Mouse (Mus musculus): ENCODE results near the gene Ptprk.

Gene Ptprk

GRCm38 (mm10) chr10:28112826-28113589, 38.4 kb downstream of the Ptprk start:
- in situ Hi-C loops (cut with MseI, MboI) = no loop called here

DNA sequence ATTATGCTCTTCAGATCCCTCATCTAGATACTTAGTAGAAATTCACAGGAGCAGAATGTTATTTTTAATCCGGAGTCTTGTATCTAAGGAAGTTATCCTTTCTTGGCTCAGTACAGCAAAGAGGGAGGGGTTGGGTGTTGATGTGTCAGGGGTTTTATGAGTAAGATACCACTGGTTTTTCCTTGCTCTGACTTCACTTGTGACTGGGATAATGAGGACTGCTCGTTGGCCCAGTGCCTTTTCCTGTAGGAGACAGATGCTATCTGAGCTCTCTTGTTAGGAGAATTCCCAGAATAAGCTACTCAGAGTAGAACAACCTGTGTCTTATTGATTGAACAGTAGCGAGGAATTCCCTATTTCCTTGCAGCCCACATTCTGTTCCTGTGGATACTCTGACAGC, 39.3 kb downstream of the Ptprk start:
- in situ Hi-C loops (cut with MseI, MboI) = no loop called here

- in situ Hi-C loops (cut with MseI, MboI) = no loop called here
These were observed 42.4 kb downstream of the Ptprk start for GRCm38 (mm10) chr10:28116982-28117381.

DNA sequence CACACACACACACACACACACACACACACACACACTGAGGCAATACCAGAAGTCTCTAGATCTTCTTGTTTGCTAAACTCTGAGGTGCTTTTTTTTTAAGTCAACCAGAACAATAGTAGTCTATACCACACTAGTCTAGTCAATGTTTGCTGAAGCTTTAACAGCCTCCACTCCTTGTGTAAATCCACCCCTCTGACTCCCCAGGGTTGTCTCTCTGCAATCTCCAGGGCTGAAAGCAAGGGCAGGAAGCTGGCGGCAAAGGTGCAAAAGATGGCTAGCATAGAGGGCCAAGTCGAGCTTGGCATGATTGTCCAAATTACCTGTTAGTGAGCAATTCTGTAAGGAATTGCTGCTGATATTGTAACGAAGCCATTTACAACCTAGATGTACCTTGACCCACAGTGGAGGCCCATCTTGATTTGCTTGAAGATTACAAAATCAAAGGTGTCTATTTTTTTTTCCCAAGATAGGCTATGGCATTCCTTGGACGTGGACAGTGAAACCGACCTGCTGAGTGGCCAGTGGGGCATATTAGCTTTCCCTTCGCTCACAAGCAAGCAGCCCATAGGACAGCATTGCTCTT, 44.3 kb downstream of the Ptprk start:
- in situ Hi-C loops (cut with MseI, MboI) = no loop called here

DNA sequence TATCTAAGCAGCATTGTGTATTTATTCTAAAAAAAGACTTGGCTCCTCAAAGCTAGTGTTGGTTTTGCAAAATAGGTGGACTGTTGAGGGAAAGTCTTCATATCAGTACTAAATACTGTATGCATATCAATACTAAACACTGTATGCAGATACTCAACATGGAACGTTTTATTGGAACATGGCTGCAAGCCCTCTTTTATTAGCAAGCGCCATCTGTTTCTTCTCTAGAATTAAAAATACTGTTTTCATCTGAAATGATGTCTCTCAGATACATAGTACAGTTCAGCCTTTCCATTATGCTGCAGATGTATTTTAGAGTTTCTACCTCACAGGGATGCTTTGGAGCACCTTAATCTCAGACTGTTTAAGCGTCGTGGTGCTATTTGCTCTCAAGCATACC, 49.3 kb downstream of the Ptprk start:
- in situ Hi-C loops (cut with MseI, MboI) = no loop called here

GRCm38 (mm10) chr10:28128011-28128410, 53.4 kb downstream of the Ptprk start:
- in situ Hi-C loops (cut with MseI, MboI) = no loop called here

DNA sequence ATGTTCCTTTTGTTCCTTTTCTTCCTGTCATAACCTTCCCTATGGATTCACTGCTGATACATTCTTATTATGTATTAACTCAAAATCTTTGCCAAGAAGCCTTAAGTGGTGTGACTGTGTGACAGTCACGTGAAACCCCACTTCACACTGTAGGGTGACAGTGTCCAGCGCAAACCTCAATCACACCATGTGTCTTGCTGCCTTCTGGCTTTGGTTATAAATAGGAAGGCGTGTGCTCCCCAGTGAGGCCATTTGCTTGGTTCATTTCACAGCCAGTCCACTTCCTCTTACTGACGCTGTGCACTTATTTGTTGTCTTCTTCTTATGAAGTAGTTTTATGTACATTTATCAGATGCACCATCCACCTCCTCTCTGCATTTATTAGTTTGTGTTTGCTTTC, 53.8 kb downstream of the Ptprk start:
- in situ Hi-C loops (cut with MseI, MboI) = no loop called here

GRCm38 (mm10) chr10:28130422-28130821, 55.8 kb downstream of the Ptprk start:
- in situ Hi-C loops (cut with MseI, MboI) = no loop called here

GRCm38 (mm10) chr10:28133770-28134169, 59.1 kb downstream of the Ptprk start:
- in situ Hi-C loops (cut with MseI, MboI) = no loop called here

GRCm38 (mm10) chr10:28138399-28138798, 63.8 kb downstream of the Ptprk start:
- in situ Hi-C loops (cut with MseI, MboI) = no loop called here

DNA sequence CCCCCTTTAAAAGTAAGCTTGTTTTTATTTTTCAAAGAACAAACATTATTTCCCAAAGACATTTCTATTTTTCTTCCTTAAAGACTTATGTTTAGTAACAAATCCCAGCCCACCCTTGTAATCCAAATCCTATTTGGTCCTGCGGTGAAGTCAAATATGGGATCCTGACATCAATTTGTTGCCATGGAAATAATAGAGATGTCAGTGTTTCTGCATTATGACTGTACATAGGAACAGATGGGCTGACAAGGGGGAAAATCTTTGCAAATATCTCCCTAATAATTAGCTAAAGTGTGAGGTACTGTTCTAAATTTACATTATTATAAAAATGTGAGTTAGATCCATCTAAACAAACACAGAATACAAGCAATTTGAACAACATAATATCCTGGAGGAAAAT, 69.8 kb downstream of the Ptprk start:
- in situ Hi-C loops (cut with MseI, MboI) = no loop called here

DNA sequence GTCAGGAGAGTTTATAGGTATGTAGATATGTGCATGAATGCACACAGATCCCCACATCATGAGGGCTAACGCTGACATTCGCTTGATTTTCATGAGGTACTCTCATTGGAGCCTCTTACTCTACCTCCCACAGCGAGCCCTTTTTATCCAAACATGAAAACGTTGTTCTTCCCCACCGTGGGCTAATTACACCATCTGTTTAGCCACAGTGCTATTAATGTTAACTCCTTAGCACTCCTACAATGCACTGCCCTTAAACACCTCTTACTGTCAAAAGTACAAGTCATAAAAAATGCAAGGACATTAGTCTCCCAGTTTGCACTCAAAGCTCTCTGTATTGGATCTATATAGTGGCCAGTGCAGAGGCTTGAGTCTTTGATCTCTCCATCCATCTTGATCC, 70.7 kb downstream of the Ptprk start:
- in situ Hi-C loops (cut with MseI, MboI) = no loop called here

DNA sequence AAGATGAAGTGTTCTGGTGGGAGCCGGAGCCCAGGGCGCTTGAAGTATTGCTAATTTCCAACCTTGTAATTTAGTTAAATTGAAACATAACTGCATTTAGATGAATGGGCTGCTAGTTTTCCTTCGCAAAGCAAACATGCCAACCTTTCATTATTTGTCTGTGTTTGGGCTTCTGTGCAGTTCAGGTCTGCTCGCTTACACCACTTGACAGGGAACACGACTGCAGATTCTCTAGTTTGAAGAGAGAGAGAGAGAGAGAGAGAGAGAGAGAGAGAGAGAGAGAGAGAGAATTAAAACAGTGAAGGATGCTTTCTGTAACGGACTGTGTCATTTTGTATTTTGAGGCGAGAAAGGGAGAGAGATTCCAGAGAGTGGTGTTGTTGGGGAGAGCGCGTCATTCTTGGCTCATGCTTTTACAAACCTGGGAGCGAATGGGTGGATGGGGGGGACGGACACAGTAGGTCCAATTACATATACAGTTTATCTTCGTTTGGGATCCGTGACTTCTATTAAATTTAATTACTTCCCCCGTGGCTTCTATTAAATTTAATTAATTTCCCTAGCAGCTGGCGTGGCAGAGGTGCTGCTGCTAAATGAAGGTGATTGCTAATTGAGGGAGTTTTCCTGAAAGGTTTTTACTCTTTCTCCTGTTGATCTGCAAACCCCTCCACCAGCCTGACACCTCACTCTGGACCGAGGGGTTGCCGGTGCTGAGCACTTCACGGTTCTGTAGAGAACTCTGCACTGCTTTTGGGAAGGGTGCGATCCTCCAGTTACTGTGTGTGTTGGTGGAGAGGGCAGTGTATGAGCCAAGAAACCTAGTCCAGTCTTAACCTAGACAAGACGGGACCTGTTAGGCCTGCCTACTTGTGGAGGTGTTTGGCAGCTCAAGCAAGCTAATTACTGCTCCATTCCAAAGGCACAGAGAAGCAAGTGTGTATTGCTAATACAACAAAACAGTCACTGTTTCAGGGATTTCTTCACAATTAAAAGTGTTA, 81.4 kb downstream of the Ptprk start:
- in situ Hi-C loops (cut with MseI, MboI) = no loop called here

DNA sequence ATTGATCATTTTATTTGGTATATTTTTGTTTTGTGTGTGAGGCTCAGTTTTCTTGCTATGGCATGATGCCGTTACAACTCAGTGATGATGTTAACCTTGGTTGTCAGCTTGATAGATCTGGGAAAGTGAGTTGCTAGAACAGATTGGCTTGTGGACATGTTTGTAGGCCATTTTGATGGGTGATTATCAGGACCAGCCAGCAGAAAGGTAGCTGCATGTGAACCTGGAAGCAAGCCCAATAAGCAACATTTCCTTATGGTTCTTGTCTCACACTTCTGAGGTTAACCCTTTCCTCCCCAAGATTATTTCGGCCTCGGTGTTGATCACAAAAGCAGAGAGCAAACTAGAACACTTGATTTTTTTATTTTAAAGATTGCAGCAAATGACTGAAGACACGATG, 85.1 kb downstream of the Ptprk start:
- in situ Hi-C loops (cut with MseI, MboI) = no loop called here

- in situ Hi-C loops (cut with MseI, MboI) = no loop called here
These were observed 86.7 kb downstream of the Ptprk start for GRCm38 (mm10) chr10:28161306-28161705.

DNA sequence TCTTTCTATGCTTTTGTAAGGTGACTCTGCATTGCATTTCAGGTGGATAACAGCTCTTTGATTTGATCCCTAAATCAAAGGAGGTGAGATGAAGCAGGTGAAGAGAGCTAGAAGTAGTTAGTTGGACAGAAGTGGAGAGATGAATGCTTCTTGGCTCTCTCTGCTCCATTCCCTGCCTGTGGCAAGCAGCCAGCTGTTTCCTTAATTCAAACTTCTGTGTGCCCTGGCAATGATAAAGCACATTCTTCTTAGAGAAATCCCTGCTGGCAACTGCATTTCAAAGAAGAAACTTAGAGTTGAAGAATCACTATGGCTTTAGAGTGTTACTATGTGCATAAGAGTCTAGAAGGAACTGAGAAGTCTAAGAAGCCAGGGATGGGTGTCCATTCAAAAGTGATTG, 89.6 kb downstream of the Ptprk start:
- in situ Hi-C loops (cut with MseI, MboI) = no loop called here

DNA sequence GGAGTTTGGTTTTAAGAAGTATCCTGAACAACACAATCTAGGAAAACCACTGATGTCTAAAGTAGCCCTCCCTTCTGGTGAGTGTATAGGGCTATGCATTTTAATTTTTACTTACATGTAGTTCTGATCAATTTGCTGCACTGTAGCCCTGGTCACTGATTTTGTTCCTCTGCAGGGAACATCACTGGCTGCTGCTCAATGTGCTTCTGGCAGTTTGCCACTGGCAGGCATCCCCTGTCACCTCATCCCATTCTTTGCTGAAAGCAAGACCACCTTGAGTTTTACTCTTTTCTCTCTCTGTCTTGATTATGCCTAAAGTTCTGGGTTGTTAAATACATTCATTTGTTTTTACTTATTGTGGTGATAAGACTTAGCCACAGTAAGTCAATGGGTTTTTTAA, 90.1 kb downstream of the Ptprk start:
- in situ Hi-C loops (cut with MseI, MboI) = no loop called here

- in situ Hi-C loops (cut with MseI, MboI) = no loop called here
These were observed 92.0 kb downstream of the Ptprk start for GRCm38 (mm10) chr10:28166610-28167009.

- in situ Hi-C loops (cut with MseI, MboI) = no loop called here
These were observed 92.5 kb downstream of the Ptprk start for GRCm38 (mm10) chr10:28167097-28167496.

- in situ Hi-C loops (cut with MseI, MboI) = no loop called here
These were observed 96.6 kb downstream of the Ptprk start for GRCm38 (mm10) chr10:28171196-28171595.

DNA sequence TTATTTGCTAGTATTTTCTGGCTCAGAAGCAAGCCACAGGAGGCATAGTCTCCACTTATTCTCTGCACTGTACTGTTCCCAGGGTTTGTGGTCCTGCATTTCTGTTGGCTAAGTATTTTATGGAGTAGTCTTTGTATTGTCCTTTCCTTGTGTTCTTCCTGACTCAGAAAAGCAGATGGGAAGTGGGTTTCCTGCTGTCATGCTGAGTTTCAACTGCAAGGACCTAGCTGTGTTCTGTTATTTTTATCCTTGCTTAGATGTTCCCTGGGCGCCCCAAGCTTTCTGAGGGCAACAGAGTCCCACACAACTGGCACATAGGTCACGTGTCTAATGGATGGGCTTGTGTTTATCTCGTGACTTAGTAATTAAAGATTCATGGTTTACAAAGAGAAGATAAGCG, 104.3 kb downstream of the Ptprk start:
- in situ Hi-C loops (cut with MseI, MboI) = no loop called here

DNA sequence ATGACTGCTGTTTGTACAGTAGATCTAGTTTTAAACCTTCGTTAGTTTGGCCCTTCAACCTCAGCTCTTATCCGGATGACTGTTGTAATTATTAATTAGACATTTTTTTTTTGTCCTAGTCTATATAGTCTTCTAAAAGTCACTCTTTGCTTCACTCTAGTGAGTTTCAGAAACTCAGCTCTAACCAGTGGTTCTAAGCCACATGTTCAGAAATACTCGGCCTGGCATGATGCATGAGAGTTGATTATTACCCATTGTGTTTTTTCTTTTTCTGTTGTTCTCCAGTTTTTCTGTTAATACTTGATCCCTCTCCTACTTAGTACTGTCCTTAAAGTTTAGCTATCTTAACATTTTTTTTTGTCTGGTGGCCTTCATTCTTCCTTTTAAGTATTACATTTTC, 107.5 kb downstream of the Ptprk start:
- in situ Hi-C loops (cut with MseI, MboI) = no loop called here

All from mouse trophoblast stem cell (cell line).